Mouse (Mus musculus) liver, embryonic 14.5 days (tissue): ENCODE measurements around the gene P3h2.

ENCODE experiments used
- CTCF ChIP-seq: IDR thresholded peaks from 2 replicates; pipeline ENCODE4 v1.5.1; 2016; ENCODE audit warnings: antibody characterized with exemption, low read depth, control low read depth
- EP300 ChIP-seq: IDR thresholded peaks from 2 replicates; pipeline ENCODE4 v1.6.1; 2016; ENCODE audit warnings: antibody characterized with exemption, low read depth

- TF ChIP-seq EP300 (no peak), CTCF (no peak)
These were observed 102.7 kb downstream of the P3h2 start for GRCm38 (mm10) chr16:26002848-26003247.
